Mouse (Mus musculus) heart, embryonic 15.5 days (tissue): ENCODE results near the gene Cry2. TPM values are rescaled to one million over a fixed set of nuclear protein-coding genes. Genes with fewer than 3 reads are reported as not detected.
A peak's percentile ranks its signal among the peaks of the same experiment; 100 is the strongest.
"Not testable (repeated sequence)": the region's sequence is repeated elsewhere in the genome, so short reads cannot be mapped to it uniquely, and the experiment has no call there.

Experiments
- ATAC-seq: fragments of 200-750 bp; cut with Nextera tagmentation; replicated peaks from 2 replicates; pipeline ENCODE4 v1.8.0; 2017; ENCODE audit warnings: low read depth, moderate TSS enrichment; ENCODE audit not compliant: insufficient number of reproducible peaks, insufficient read depth, low FRiP score
- H3K27ac ChIP-seq: fragments of 300-500 bp; sonication (generic); 2 replicates; pipeline ENCODE4 v1.5.1; 2015; ENCODE audit warnings: mild to moderate bottlenecking, inconsistent platforms
- H3K27me3 ChIP-seq: fragments of 300-500 bp; sonication (generic); 2 replicates; pipeline ENCODE4 v1.6.1; 2015; ENCODE audit warnings: inconsistent platforms
- H3K36me3 ChIP-seq: fragments of 300-500 bp; sonication (generic); 2 replicates; pipeline ENCODE4 v1.6.1; 2015; ENCODE audit warnings: mild to moderate bottlenecking, inconsistent platforms
- H3K4me1 ChIP-seq: fragments of 300-500 bp; sonication (generic); replicated peaks from 2 replicates; pipeline ENCODE4 v1.6.1; 2015; ENCODE audit warnings: inconsistent platforms
- H3K4me2 ChIP-seq: fragments of 300-500 bp; sonication (generic); 2 replicates; pipeline ENCODE4 v1.6.1; 2015; ENCODE audit warnings: inconsistent platforms, mild to moderate bottlenecking, moderate library complexity
- H3K4me3 ChIP-seq: fragments of 300-500 bp; sonication (generic); 2 replicates; pipeline ENCODE4 v1.5.1; 2015; ENCODE audit warnings: mild to moderate bottlenecking, inconsistent platforms
- H3K9ac ChIP-seq: fragments of 300-500 bp; sonication (generic); 2 replicates; pipeline ENCODE4 v1.6.1; 2015; ENCODE audit warnings: mild to moderate bottlenecking, inconsistent platforms
- H3K9me3 ChIP-seq: fragments of 300-500 bp; sonication (generic); replicated peaks from 2 replicates; pipeline ENCODE4 v1.6.1; 2016; ENCODE audit warnings: inconsistent platforms
- WGBS: fragments of 180-500 bp; shearing (Covaris S2); methylation state at CpG from one replicate; pipeline ENCODE4 v1.1.7; 2015; ENCODE audit warnings: mixed read lengths; 5-methylcytosine and 5-hydroxymethylcytosine counted together
- polyA plus RNA-seq: library from polyadenylated mRNA; unstranded; fragments of >200 nt; fragmentation: Nextera tagmentation; extraction: Ambion mirVana; gene quantifications from 2 replicates; pipeline ENCODE4 v1.2.1, GENCODE M21; 2015

The Cry2 gene
- 15.8 and 20.9 TPM in 2 replicates for polyA plus RNA-seq

GRCm38 (mm10) chr2:92433578-92434374 lies at the start of gene Cry2:
Cry2 (minus strand) TSS chr2:92434043.
- Histone ChIP-seq H3K9me3 (no peaks in the 10 kb centered on the region), H3K4me3 (peak within 1 kb of the TSS; percentile 94), H3K36me3 (no peaks in the 10 kb centered on the region), H3K27ac (peak within 1 kb of the TSS; percentile 71), H3K9ac (peak within 1 kb of the TSS; percentile 92), H3K4me1 (peaks cover 54% of the 10 kb centered on the region), H3K4me2 (peak within 1 kb of the TSS; percentile 79), H3K27me3 (no peaks in the 10 kb centered on the region)
- WGBS = under 1% methylated on average over 75 of the region's 76 CpGs
- peak; percentile 99 for ATAC-seq

- Histone ChIP-seq H3K27me3 (peaks cover 45% of the 10 kb centered on the region), H3K4me1 (peaks cover 15% of the 10 kb centered on the region), H3K4me2 (no peak overlapping the region), H3K36me3 (no peaks in the 10 kb centered on the region), H3K27ac (no peak overlapping the region), H3K9me3 (no peaks in the 10 kb centered on the region), H3K9ac (no peak overlapping the region), H3K4me3 (no peak overlapping the region)
- ATAC-seq = no peak
- 45% methylated on average over 5 of the region's 5 CpGs for WGBS
These were observed 49.7 kb upstream of the Cry2 start for GRCm38 (mm10) chr2:92483505-92483904.

GRCm38 (mm10) chr2:92482551-92482950 lies 48.7 kb upstream of the Cry2 start:
- 26% methylated on average over 1 of the region's 1 CpGs for WGBS
- Histone ChIP-seq H3K4me2 (no peak overlapping the region), H3K4me3 (no peak overlapping the region), H3K27me3 (peaks cover 40% of the 10 kb centered on the region), H3K4me1 (peaks cover 22% of the 10 kb centered on the region), H3K9me3 (no peaks in the 10 kb centered on the region), H3K9ac (no peak overlapping the region), H3K36me3 (no peaks in the 10 kb centered on the region), H3K27ac (no peak overlapping the region)
- no peak for ATAC-seq

GRCm38 (mm10) chr2:92478313-92478688 lies 44.5 kb upstream of the Cry2 start:
- WGBS = 74% methylated on average over 4 of the region's 4 CpGs
- no peak for ATAC-seq
- H3K27ac ChIP-seq = no peak overlapping the region
- H3K4me3 ChIP-seq = no peak overlapping the region
- H3K27me3 ChIP-seq = peaks cover 8% of the 10 kb centered on the region
- H3K4me1 ChIP-seq = peaks cover 6% of the 10 kb centered on the region
- H3K9me3 ChIP-seq = no peaks in the 10 kb centered on the region
- H3K9ac ChIP-seq = no peak overlapping the region
- no peak overlapping the region for H3K4me2 ChIP-seq
- no peaks in the 10 kb centered on the region for H3K36me3 ChIP-seq

GRCm38 (mm10) chr2:92477672-92478312 lies 43.9 kb upstream of the Cry2 start:
- WGBS = 53% methylated on average over 12 of the region's 12 CpGs
- peak; percentile 74; the same call in 1 of the 2 replicates for ATAC-seq
- H3K27ac ChIP-seq = peak overlapping the region; percentile 42
- H3K27me3 ChIP-seq = peaks cover 3% of the 10 kb centered on the region; the same call in 1 of the 2 replicates
- H3K9me3 ChIP-seq = no peaks in the 10 kb centered on the region
- H3K36me3 ChIP-seq = no peaks in the 10 kb centered on the region
- no peak overlapping the region for H3K4me2 ChIP-seq
- no peak overlapping the region for H3K4me3 ChIP-seq
- no peak overlapping the region for H3K9ac ChIP-seq
- peaks cover 6% of the 10 kb centered on the region for H3K4me1 ChIP-seq

GRCm38 (mm10) chr2:92476580-92476979 lies 42.7 kb upstream of the Cry2 start:
- H3K27me3 ChIP-seq, H3K4me3 ChIP-seq, H3K9ac ChIP-seq, H3K36me3 ChIP-seq, H3K4me2 ChIP-seq, ATAC-seq, H3K4me1 ChIP-seq, H3K27ac ChIP-seq, H3K9me3 ChIP-seq: not testable (repeated sequence)
- 78% methylated on average over 7 of the region's 7 CpGs for WGBS

GRCm38 (mm10) chr2:92475711-92476110 lies 41.9 kb upstream of the Cry2 start:
- ATAC-seq = no peak
- Histone ChIP-seq H3K4me3 (no peak overlapping the region), H3K9me3 (no peaks in the 10 kb centered on the region), H3K4me1 (peaks cover 6% of the 10 kb centered on the region), H3K36me3 (no peaks in the 10 kb centered on the region), H3K27me3 (no peaks in the 10 kb centered on the region), H3K9ac (no peak overlapping the region), H3K4me2 (no peak overlapping the region), H3K27ac (no peak overlapping the region)
- WGBS = 73% methylated on average over 2 of the region's 2 CpGs

GRCm38 (mm10) chr2:92474920-92475319 lies 41.1 kb upstream of the Cry2 start:
- 69% methylated on average over 3 of the region's 3 CpGs for WGBS
- Histone ChIP-seq H3K9ac (no peak overlapping the region), H3K9me3 (no peaks in the 10 kb centered on the region), H3K36me3 (no peaks in the 10 kb centered on the region), H3K4me2 (no peak overlapping the region), H3K27ac (no peak overlapping the region), H3K4me3 (no peak overlapping the region), H3K4me1 (peaks cover 6% of the 10 kb centered on the region), H3K27me3 (no peaks in the 10 kb centered on the region)
- ATAC-seq = no peak

- no peaks in the 10 kb centered on the region for H3K9me3 ChIP-seq
- no peak for ATAC-seq
- H3K27ac ChIP-seq = no peak overlapping the region
- H3K27me3 ChIP-seq = no peaks in the 10 kb centered on the region; the same call in 1 of the 2 replicates
- no peak overlapping the region for H3K9ac ChIP-seq
- no peak overlapping the region for H3K4me2 ChIP-seq
- no peaks in the 10 kb centered on the region for H3K36me3 ChIP-seq
- no peak overlapping the region for H3K4me3 ChIP-seq
- H3K4me1 ChIP-seq = no peaks in the 10 kb centered on the region
- 77% methylated on average over 12 of the region's 12 CpGs for whole genome bisulfite sequencing
These were observed 38.2 kb upstream of the Cry2 start for GRCm38 (mm10) chr2:92471886-92472670.

GRCm38 (mm10) chr2:92464690-92465089 lies 30.8 kb upstream of the Cry2 start:
- Histone ChIP-seq H3K36me3 (no peaks in the 10 kb centered on the region), H3K27ac (no peak overlapping the region), H3K9ac (no peak overlapping the region), H3K4me2 (no peak overlapping the region), H3K4me3 (no peak overlapping the region), H3K27me3 (peaks cover 16% of the 10 kb centered on the region), H3K4me1 (peaks cover 8% of the 10 kb centered on the region), H3K9me3 (no peaks in the 10 kb centered on the region)
- no peak for ATAC-seq
- 58% methylated on average over 3 of the region's 3 CpGs for WGBS

- Histone ChIP-seq H3K27ac (no peak overlapping the region), H3K4me3 (no peak overlapping the region), H3K27me3 (peaks cover 16% of the 10 kb centered on the region), H3K9ac (no peak overlapping the region), H3K36me3 (no peaks in the 10 kb centered on the region), H3K4me2 (no peak overlapping the region), H3K9me3 (no peaks in the 10 kb centered on the region), H3K4me1 (peaks cover 36% of the 10 kb centered on the region)
- 84% methylated on average over 1 of the region's 1 CpGs for WGBS
- ATAC-seq = no peak
These were observed 27.4 kb upstream of the Cry2 start for GRCm38 (mm10) chr2:92461215-92461614.
